Mouse (Mus musculus) limb, embryonic 10.5 days (tissue): ENCODE data around the gene Cfi. TPM values are rescaled to one million over a fixed set of nuclear protein-coding genes. Genes with fewer than 3 reads are reported as not detected.
A peak's percentile ranks its signal among the peaks of the same experiment; 100 is the strongest.

ENCODE experiments used
- DNase-seq: peaks from one replicate; pipeline ENCODE4 v3.0.0-alpha.2; 2017; ENCODE audit warnings: low spot score
- H3K27ac ChIP-seq: fragments of 300-500 bp; sonication (generic); 2 replicates; pipeline ENCODE4 v1.5.1; 2016; ENCODE audit warnings: mild to moderate bottlenecking
- H3K27me3 ChIP-seq: fragments of 300-500 bp; sonication (generic); 2 replicates; pipeline ENCODE4 v1.6.1; 2016; ENCODE audit warnings: low read depth, mild to moderate bottlenecking; ENCODE audit not compliant: poor library complexity, severe bottlenecking
- H3K36me3 ChIP-seq: fragments of 300-500 bp; sonication (generic); 2 replicates; pipeline ENCODE4 v1.6.1; 2016; ENCODE audit warnings: mild to moderate bottlenecking, moderate library complexity
- H3K4me1 ChIP-seq: fragments of 300-500 bp; sonication (generic); 2 replicates; pipeline ENCODE4 v1.6.1; 2016
- H3K4me3 ChIP-seq: fragments of 300-500 bp; sonication (generic); 2 replicates; pipeline ENCODE4 v1.5.1; 2016; ENCODE audit warnings: mild to moderate bottlenecking, moderate library complexity
- H3K9me3 ChIP-seq: fragments of 300-500 bp; sonication (generic); replicated peaks from 2 replicates; pipeline ENCODE4 v1.6.1; 2016; ENCODE audit warnings: mild to moderate bottlenecking
- WGBS: fragments of 180-500 bp; shearing (Covaris S2); methylation state at CpG from one replicate; pipeline ENCODE4 v1.1.7; 2016; 5-methylcytosine and 5-hydroxymethylcytosine counted together
- polyA plus RNA-seq: library from polyadenylated mRNA; unstranded; fragments of >200 nt; fragmentation: Nextera tagmentation; extraction: Ambion mirVana; gene quantifications from 2 replicates; pipeline ENCODE4 v1.2.1, GENCODE M21; 2016

Gene Cfi
- polyA plus RNA-seq, 1 experiment from 2014 or later = 0.08 TPM

DNA sequence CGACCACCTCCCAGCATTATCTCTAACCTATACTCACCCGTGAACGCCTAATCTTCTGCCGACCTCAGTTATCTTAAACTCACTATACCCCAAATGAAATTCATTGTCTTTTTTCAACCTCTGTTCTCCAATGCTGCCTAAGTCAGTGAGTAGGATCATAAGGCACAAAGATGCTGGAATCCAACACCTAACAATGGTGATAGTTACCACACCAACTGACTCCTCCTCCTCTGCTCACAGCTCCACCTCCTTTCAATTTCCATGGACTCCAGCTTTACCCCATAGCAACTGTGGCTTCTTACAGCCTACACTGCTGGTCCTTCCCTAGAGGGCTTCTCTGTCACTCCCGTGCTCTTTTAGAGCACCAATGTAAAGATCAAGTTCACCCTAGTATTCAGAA, 8.0 kb upstream of the Cfi start:
- peaks cover 18% of the 10 kb centered on the region for H3K4me1 ChIP-seq
- no peak for DNase-seq
- H3K27ac ChIP-seq = no peak overlapping the region
- H3K27me3 ChIP-seq = no peaks in the 10 kb centered on the region
- no peaks in the 10 kb centered on the region for H3K9me3 ChIP-seq
- H3K4me3 ChIP-seq = no peak overlapping the region
- 93% methylated on average over 5 of the region's 5 CpGs for WGBS
- H3K36me3 ChIP-seq = peaks cover 69% of the 10 kb centered on the region

DNA sequence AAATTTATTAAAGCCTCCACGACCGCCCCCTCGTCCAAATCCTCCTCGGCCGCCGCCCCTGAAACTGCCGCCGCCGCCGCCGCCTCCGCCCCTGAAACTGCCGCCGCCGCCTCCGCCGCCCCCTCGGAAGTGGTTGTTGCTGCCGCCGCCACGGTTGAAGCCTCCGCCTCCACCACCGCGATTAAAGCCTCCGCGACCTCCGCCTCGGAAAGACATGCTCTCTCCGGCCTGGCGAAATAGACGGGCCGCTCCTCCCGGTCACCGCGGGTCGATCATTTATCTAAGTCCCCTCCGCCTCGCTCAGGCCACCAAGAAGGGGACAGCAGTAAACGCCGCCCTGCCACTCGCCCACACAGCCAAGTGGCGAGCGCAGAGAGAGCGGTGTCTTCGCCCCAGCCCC, 5.1 kb upstream of the Cfi start:
- peaks cover 18% of the 10 kb centered on the region for H3K4me1 ChIP-seq
- H3K9me3 ChIP-seq = no peaks in the 10 kb centered on the region
- peak overlapping the region; percentile 97 for H3K4me3 ChIP-seq
- H3K27me3 ChIP-seq = no peaks in the 10 kb centered on the region
- no peak for DNase-seq
- peak overlapping the region; percentile 95 for H3K27ac ChIP-seq
- H3K36me3 ChIP-seq = peaks cover 39% of the 10 kb centered on the region
- 1% methylated on average over 44 of the region's 45 CpGs for WGBS

DNA sequence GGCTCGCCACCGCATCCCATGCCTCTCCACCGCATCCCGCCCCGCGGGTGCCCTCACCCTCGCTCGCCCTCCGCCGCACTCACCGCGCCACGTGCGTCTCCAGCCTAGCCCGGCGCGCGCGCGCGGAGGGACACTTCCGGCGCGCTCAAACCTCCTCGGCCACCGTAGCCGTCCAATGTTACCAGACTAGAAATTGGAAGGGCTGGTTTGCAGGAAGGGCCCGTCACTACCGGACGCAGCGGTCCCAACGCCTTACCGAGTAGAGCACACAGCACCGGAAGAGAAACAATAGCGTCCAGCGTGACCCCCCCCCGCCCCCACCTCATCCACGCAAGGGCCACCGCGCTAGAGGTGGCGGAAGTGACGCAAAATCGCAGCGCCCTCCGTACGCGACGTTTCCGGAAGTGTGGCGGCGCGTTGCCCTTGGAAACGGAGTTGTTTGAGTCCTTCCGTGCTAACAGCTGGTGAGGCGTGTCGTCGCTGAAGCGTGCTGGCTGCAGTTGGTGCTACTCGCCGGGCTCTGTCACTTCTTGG, 4.6 kb upstream of the Cfi start, which contains the start of gene Gar1:
Gene Gar1 (minus strand): TSS at position 362 of the 534 bp plus-strand sequence.
- H3K36me3 ChIP-seq = peaks cover 35% of the 10 kb centered on the region
- H3K27ac ChIP-seq = peak within 1 kb of the TSS; percentile 95
- H3K27me3 ChIP-seq = no peaks in the 10 kb centered on the region
- peak within 1 kb of the TSS; percentile 97 for H3K4me3 ChIP-seq
- under 1% methylated on average over 60 of the region's 60 CpGs for WGBS
- peaks cover 18% of the 10 kb centered on the region for H3K4me1 ChIP-seq
- H3K9me3 ChIP-seq = no peaks in the 10 kb centered on the region
- peak; percentile 97 for DNase-seq

DNA sequence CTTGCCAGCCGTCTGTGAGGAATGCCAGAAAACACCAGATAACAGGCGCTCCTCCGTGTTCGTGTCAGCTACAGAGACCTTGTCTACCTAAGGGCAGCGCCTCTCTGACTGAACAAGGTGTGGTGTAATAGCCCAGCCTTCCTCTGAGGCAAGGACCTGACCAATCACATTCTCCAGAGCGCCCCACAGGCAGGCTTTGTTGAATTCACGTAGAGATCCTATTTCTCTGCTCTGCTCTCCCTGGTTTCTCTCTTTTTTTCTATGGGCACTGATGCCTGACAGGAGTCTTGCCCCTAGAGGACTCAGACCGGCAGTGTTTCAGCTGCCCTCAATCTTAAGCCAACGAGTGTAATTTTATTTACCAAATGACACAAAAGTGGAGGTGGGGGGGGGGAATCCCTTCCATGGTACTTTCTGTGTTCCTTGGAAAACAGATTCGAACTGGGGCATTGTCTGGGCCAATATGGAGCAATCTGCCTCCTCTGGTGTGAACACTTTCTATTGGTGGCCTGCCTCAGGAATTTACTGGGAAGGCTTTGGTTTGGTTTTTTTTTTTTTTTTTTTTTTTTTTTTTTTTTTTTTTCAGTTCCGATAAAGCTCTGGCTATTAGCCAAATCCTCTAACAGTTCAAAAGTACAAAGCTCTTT, 490 bp downstream of the Cfi start:
- DNase-seq = no peak
- Histone ChIP-seq H3K36me3 (no peaks in the 10 kb centered on the region), H3K4me1 (0 out of 2 replicates have a peak, but pooled peaks cover 4% of the 10 kb centered on the region), H3K4me3 (no peak overlapping the region), H3K27me3 (no peaks in the 10 kb centered on the region), H3K9me3 (no peaks in the 10 kb centered on the region), H3K27ac (no peak overlapping the region)
- 30% methylated on average over 11 of the region's 11 CpGs for WGBS

DNA sequence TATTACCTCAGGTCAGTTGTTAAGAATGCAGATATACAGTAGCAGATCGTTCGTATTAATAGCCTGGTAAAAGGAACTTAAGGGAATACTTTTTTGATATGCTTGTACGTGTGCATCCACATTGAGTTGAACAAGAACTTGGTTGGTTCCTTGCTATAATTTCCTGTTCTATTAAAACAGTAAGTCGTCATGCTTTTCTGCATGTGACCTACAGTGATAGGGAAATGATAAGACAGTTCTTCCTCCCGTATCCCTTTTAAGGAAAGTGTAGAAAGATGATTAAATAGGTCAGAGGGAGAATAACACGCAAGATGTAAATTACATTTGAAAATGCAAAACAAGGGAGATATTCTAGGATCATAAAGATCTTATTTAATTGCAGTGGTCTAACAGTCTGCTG, 1.3 kb downstream of the Cfi start:
- Histone ChIP-seq H3K27ac (no peak overlapping the region), H3K36me3 (no peaks in the 10 kb centered on the region), H3K9me3 (no peaks in the 10 kb centered on the region), H3K4me3 (no peak overlapping the region), H3K27me3 (no peaks in the 10 kb centered on the region), H3K4me1 (no peaks in the 10 kb centered on the region)
- no peak for DNase-seq
- 89% methylated on average over 6 of the region's 6 CpGs for WGBS

DNA sequence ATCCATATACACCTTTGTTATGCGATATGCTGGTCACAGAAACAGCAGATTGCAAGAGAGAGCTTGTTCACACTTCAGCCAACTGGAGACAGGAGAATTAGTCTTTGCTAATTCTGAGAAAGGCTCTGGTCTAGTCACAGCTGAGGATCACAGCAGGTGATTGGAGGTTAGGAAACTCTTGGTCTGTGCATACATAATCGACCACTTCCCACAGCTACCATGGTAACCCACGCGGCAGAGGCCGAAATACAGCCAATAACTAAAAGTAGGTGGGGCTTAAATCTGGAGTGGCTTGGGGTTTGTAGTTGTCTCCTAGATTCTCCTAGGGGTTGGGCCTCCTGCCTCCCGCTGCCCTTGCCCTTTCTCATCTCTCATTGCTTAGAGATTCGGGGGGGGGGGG, 2.3 kb downstream of the Cfi start:
- DNase-seq = no peak
- 46% methylated on average over 7 of the region's 7 CpGs for WGBS

DNA sequence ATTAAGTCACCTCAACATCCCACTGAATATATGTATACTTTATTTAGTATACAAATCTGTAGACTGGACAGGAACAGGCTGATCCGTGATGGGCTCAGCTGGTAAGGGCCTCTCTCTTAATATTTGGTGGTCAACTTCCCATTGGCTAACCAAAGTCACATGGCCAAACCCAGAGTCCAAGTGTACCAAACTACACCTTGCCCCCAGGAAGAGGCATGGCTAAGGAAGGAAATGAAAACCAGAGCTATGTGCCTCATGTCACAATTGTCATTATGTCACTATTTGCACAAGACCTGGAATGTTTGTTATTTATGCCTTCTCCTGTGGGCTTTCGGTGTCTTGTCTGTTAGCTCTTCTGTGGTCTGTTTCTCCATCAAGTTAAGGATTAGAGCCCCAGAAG, 10.2 kb downstream of the Cfi start:
- WGBS = 87% methylated on average over 2 of the region's 2 CpGs
- Histone ChIP-seq H3K27me3 (no peaks in the 10 kb centered on the region), H3K27ac (no peak overlapping the region), H3K36me3 (no peaks in the 10 kb centered on the region), H3K4me1 (no peaks in the 10 kb centered on the region), H3K9me3 (no peaks in the 10 kb centered on the region), H3K4me3 (no peak overlapping the region)
- no peak for DNase-seq

More for the DNA sequence above, 2.3 kb downstream of the Cfi start:
- no peaks in the 10 kb centered on the region for H3K4me1 ChIP-seq
- no peak overlapping the region for H3K4me3 ChIP-seq
- no peaks in the 10 kb centered on the region for H3K36me3 ChIP-seq
- no peaks in the 10 kb centered on the region for H3K27me3 ChIP-seq
- H3K9me3 ChIP-seq = no peaks in the 10 kb centered on the region
- no peak overlapping the region for H3K27ac ChIP-seq

DNA sequence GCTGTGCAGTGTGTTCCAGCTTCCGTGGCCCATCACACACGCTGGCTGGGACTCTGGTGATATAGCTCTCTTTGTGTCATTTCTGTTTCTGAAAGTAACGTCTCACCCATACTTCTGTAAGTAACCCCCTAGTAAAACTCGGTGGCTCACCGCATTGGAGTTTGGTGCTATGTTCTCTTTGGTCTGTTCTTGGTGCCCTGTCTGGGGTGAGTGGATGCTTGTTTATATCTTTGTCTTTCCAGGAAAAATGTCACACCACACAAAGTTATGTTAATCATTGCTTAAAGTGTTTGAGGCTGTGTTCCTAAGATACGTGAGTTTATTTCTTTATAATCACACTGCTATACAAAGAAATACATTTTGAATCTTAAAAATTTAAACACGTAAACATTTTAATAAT, 11.2 kb downstream of the Cfi start:
- H3K27me3 ChIP-seq = no peaks in the 10 kb centered on the region
- no peaks in the 10 kb centered on the region for H3K9me3 ChIP-seq
- H3K4me3 ChIP-seq = no peak overlapping the region
- no peaks in the 10 kb centered on the region for H3K36me3 ChIP-seq
- H3K4me1 ChIP-seq = no peaks in the 10 kb centered on the region
- DNase-seq = no peak
- WGBS = 88% methylated on average over 7 of the region's 7 CpGs
- H3K27ac ChIP-seq = no peak overlapping the region

DNA sequence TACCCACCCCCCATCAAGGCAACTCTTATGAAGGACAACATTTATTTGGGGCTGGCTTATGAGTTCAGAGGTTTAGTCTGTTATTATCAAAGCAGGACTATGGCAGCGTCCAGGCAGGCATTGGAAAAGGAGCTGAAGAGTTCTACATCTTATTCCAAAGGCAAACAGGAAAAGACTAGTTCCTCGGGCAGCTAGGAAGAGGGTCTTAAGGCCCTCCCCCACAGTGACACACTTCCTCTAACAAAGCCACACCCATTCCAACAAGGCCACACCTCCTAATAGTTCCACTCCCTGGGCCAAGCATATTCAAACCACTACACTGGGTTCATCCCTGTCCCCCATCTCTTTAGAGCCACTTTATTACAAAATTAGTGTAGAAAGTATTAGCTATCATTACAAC, 26.9 kb downstream of the Cfi start:
- Histone ChIP-seq H3K27me3 (no peaks in the 10 kb centered on the region), H3K9me3 (peaks cover 3% of the 10 kb centered on the region; the same call in 1 of the 2 replicates), H3K4me3 (no peak overlapping the region), H3K4me1 (no peaks in the 10 kb centered on the region), H3K27ac (no peak overlapping the region), H3K36me3 (no peaks in the 10 kb centered on the region)
- DNase-seq = no peak
- 84% methylated on average over 2 of the region's 2 CpGs for WGBS

DNA sequence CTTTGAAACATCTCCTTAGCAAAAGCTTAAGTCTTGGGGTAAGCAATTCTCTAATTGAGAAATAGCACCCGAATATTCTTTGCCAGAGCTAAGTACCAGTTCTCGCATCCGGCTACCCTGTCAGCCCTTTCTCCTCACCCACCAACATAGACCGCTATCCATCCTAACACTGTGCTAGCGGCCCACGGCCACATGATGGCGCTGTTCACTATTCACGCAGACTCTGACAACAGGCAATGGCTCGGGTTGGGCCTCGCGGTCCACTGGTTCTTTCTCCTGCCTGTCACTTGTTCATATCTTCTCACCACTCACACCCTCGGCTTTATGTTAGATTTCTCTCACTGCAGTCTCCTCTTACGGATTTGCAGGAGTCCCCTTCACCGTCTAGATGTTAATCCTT, 28.0 kb downstream of the Cfi start:
- Histone ChIP-seq H3K27me3 (no peaks in the 10 kb centered on the region), H3K4me3 (no peak overlapping the region), H3K9me3 (no peaks in the 10 kb centered on the region), H3K36me3 (no peaks in the 10 kb centered on the region), H3K4me1 (no peaks in the 10 kb centered on the region), H3K27ac (no peak overlapping the region)
- DNase-seq = peak; percentile 51
- whole genome bisulfite sequencing = 46% methylated on average over 14 of the region's 14 CpGs

DNA sequence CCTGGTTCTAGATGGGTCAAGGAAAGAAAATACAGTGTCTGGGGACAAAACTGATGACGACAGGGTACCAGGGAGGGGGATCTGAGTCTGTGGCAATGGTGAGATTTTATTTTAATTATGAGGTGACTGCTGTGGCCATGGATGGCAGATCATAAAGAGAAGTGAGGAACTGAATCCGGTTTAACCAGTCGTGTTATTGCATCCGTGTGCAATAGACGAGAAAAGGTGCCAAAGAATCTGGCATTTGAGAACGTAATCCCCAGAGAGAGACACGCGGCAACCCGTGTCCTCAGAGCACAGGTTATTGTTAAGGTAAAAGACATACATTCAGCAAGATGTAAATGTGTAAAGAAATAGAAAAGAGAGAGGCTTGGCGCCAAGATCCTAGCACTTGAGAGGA, 41.6 kb downstream of the Cfi start:
- DNase-seq = no peak
- no peak overlapping the region for H3K27ac ChIP-seq
- WGBS = 93% methylated on average over 10 of the region's 10 CpGs
- no peaks in the 10 kb centered on the region for H3K9me3 ChIP-seq
- peaks cover 20% of the 10 kb centered on the region for H3K4me1 ChIP-seq
- H3K36me3 ChIP-seq = no peaks in the 10 kb centered on the region
- H3K4me3 ChIP-seq = no peak overlapping the region
- H3K27me3 ChIP-seq = 0 out of 2 replicates have a peak, but pooled peaks cover 3% of the 10 kb centered on the region

DNA sequence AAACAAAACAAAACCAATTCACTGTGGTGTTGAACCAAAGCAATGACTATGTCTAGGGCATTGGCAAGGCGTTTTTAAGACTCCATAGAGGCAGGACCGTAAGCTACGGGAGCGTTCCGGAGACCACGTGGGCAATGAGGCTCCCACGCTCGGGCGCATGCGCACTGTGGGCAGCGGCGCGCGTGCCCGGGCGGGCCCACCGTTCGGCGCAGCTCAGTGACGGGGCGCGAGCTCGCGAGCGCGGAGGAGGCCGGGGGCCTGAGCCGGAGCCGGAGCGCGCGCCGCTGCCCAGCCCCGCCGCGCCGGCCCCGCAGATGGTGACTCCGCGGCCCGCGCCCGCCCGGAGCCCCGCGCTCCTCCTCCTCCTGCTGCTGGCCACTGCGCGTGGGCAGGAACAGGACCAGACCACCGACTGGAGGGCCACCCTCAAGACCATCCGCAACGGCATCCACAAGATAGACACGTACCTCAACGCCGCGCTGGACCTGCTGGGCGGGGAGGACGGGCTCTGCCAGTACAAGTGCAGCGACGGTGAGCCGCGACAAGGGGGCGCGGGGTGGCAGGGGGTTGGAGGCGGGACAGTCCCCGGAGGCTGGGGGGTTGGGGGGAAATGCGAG, 42.8 kb downstream of the Cfi start, which contains the start of gene Pla2g12a:
Gene Pla2g12a (plus strand): TSS at position 202 of the 617 bp plus-strand sequence.
- H3K4me3 ChIP-seq = peak within 1 kb of the TSS; percentile 83
- peak; percentile 94 for DNase-seq
- no peaks in the 10 kb centered on the region for H3K9me3 ChIP-seq
- H3K27ac ChIP-seq = peak within 1 kb of the TSS; percentile 92
- H3K27me3 ChIP-seq = 0 out of 2 replicates have a peak, but pooled peaks cover 3% of the 10 kb centered on the region
- H3K4me1 ChIP-seq = peaks cover 20% of the 10 kb centered on the region
- WGBS = 1% methylated on average over 66 of the region's 66 CpGs
- no peaks in the 10 kb centered on the region for H3K36me3 ChIP-seq

DNA sequence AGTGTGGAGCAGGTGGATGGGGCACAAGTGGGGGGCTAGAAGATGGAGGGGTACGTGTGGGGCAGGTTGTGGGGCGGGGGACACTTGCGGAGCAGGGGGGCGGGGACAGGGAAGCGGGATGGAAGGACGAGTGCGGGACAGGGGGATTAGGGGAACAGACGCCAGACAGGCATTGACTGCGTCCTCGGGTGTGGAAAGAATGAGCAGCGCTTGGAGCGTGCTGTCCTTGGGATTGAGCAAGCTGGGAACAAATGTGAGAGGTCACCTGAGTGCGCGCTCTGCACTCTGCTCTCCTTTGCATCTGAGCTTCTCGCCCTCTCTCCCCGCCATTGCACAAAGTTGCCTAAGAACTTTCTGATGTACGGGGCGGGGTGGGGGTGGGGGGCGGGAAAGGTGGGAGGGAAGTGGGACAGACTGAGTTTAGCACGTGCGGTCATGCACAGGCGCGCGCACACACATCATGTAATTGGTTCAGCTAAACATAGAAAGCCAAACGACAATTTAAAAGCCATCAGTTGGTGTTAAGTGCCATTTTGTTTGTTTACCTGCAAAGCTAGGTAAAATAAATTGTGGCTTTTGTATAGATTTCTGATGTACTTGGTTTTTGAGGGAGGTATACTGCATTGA, 43.6 kb downstream of the Cfi start:
- H3K27me3 ChIP-seq = 0 out of 2 replicates have a peak, but pooled peaks cover 3% of the 10 kb centered on the region
- H3K9me3 ChIP-seq = no peaks in the 10 kb centered on the region
- peak overlapping the region; percentile 83 for H3K4me3 ChIP-seq
- no peak for DNase-seq
- peaks cover 20% of the 10 kb centered on the region for H3K4me1 ChIP-seq
- H3K36me3 ChIP-seq = no peaks in the 10 kb centered on the region
- H3K27ac ChIP-seq = peak overlapping the region; percentile 92
- WGBS = under 1% methylated on average over 25 of the region's 25 CpGs
